Mouse (Mus musculus) urinary bladder, adult 18-20 months (tissue): ENCODE measurements at regions not wholly inside any gene's neighbourhood (a gene's known extent, or its start where the extent isn't known, plus 50 kb on each side); places are given as distances from the start of the nearest gene placed in this dataset.

Source experiments
- DNase-seq, 2 experiments: peaks; one replicate each; pipeline ENCODE4 v3.0.0; 2022; ENCODE audit warnings: low spot score in 2 of 2, mixed read lengths in 2 of 2

DNA sequence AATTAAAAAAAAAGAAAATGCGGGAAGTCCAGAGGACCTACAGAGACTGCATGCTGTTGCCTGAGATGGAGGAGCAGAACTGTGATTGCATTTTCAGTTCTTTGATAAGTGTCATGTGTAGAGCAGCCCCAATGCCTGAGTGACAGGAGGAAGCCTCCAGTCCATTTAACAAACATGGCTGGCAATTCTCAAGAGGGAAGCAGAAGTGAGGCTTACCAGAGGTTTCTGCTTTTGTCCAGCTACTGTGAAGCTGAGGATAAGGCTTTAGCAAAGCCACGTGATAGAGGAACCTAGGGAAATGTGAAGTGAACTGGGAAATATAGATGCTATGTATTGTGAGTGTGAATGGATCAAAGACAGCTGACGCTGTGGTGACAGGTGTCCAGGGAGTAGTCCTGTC is 56.6 kb downstream of the Sucnr1 start:
- no peak for DNase-seq

DNA sequence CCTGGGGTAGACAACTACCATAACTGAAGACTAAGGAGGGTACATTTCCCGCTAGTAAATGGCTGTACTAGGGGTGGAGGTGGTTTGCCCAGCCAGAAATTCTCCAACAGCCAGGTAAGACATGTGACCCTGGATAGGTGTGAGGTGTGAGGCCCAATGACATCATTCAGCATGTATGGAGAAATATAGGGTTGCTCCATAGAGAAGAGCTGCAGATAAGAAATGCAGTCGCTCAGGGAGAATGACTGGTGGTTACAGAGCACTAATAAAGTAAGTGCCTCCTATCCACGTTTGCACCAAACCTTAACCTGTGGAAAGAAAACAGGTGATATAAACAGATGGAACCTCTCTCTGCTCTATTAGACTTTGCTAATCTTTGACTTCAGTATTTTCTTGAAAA is 78.2 kb downstream of the Sucnr1 start:
- DNase-seq = no peak

DNA sequence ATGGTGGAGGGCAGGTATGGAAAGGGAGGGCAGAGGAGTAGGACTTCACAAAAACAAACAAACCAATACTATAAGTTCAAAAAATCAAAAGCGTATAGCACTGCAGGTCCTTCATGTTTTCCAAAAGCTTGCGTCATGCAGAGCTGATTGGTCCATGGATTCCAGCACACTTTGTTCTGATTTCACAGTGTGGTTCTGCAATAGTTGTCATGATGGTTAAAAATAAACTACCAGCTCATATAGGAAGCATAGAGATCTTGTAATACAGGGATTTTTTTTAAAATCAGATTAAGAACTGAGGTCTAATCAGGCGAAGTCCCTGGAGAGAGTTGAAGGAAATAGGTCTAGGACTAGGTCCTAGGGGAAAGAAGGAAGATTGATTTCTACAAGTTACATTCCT is 86.0 kb downstream of the Sucnr1 start:
- no peak for DNase-seq

DNA sequence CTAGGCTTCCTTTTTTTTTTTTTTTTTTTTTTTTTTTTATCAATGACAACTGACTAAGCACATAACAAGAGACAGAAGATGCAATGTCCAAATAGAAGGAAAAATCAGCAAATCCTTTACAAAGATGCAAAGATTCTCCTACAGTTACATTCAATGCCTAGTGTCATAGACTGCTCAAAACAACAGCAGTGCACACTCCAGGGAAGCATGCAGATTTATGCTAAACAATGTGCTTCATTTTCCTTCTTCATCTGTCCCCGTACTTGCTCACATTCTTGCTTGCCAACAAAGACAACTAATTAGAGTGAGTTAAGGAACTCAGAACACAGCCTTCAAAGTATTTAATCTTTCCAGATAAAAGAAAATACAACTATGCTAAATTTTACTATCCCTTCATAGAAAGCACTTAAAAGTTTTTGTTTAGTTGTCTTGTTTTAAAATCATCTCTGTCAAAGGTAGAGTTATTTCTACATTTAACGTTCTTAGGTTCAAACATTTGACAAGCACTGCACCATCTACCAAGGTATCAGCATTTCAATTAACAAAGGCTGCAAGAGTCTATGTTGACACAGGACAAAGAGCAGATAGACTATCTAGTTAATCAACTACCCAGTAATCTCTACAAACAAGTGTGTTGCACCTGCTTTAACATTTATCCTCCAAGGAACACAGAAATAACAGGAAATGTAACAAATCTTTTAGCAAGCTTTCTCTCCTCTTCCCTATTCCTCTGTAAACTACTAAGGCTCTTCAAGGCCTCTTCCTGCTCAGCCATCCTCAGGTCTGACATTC is 86.7 kb downstream of the Sucnr1 start:
- no peak for DNase-seq

DNA sequence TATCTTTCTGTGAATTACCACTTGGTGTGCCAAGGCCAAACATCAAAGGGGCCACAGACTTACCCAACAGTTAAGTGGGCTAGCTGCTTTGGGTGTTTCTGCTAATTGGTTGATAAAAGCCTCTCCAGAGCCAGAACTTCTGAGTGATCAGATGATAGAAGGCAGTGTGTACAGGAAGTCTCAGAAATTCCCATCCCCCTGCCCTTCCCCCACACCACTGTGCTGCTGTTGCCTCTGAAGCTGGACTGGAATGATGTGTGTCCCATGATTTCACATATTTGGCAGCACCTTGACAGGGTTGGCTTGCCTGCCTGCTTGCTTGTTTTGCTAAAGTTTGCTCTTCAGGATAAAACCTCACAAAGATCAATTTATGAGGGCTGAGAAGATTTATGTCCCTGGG is 87.9 kb downstream of the Sucnr1 start:
- no peak for DNase-seq

DNA sequence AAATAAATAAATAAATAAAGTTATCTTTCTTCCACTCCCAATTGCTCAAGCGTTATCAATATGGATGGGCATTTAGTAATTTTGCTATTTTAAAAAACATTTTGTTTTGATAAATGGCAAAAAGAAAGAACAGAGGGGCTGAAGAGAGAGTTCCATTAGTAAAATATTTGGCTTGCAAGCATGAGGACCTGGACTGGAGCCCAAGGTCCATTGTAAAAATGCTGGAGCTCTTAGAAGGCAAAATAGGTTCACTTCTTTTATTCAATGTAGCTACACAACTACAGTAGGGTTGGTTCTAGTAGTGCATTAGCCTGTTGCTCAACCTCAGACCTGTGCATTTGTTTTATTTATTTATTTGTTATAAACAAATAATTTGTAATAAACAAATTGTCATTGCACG is 102.8 kb downstream of the Sucnr1 start:
- DNase-seq = no peak

DNA sequence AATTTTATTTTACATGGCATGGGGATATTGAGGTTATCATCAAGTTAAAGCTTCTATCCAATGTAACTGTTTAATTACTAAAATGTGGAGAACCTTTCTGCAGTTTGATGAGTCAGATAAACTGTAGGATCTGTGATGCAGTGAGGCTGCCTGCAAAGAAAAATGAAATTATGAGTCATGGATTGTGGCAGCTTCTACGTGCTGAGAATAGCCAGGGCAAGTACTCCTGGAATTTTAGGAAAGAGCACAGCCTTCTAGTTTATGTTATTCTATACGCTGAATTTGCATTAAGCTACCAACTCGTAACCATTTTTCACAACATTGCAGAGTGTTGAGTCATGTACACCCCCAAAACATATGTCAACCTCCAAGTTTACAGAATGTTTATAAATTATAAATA is 114.4 kb downstream of the Sucnr1 start:
- DNase-seq = no peak

DNA sequence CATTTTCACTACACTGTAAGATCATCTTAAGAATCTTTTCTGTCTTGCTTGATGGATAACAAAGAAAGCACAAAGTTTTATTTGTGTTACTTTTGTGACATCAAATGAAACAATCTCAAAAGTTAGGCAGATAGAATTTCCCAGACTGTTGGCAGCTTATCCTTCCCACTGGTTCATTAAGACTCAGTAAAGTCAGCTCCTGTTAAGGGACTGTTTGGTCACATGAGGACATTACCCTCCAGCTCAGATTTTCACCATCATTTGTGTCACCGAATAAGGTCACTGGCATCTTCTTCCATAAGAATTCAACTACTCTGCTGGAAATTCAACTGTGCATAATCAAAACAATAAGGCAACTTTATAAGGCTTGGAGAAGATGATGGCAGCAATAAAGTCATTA is 126.3 kb downstream of the Sucnr1 start:
- no peak for DNase-seq

DNA sequence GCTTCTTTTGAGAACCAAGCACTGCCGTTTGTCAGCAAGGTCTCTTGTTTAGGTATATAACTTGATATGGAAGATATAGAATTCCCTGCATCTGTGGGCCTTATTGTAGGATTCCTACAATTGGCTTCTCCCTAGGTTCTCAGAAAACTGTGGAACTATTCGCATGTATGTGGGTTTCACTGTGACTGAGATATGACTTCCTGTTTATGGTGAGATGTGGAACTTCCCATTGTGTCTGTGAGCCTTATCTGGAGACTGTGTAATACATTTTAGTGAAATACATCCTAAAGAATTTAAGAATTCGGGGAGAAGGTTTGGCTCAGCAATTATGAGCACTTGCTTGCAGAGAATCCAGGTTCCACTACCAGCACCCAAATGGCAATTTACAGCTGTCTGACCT is 137.3 kb downstream of the Sucnr1 start:
- no peak for DNase-seq

DNA sequence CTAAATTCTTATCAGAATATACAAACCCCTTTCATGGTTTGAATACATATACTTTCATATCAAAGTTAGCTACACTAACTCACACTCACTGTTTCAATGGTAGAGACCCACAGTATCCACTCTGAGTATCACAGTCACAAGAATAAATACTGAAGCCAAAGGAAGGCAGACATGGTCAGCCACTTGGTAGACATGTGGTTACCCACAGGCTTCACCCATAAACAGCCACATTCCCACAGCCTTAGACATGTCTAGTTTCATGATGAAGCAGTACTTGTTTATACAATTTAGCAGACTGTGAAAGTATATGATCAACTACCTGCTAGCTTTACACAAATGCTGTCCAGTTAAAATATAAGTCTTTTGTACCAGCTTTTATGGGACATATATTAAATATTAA is 159.0 kb downstream of the Sucnr1 start:
- DNase-seq = no peak

DNA sequence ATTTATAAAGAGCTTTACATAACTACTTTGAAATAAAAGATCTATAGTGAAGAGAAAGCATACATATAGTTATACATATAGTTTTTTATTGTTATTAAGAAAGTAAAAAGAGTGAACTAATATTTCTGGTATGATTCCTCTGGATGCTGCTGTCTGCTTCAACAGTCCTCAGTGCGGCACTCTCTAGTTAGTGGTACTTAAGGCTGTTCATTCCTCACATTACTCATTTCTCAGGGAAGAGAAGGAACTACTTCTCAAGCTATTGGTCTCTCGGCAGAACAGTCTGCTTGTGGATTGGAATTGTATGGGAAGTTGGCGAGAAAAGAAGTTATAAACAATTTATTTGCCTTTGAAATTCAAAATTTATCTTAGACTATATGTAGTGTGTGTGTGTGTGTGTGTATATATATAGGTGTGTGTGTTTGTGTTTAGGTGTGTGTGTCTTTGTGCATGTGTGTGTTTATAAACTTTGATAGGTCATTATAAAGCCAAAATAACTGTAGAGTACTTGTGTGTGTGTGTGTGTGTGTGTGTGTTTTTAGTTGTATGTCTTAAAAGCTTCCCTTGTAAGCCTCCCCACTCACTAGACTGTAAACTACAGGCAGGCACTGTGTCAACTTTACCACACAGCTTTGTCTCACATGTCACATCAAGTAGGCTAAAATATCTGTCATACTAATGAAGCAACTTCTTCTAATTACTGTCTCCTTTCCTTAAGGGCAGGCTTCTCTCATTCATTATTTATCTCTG is 185.2 kb downstream of the Sucnr1 start:
- no peak for DNase-seq

DNA sequence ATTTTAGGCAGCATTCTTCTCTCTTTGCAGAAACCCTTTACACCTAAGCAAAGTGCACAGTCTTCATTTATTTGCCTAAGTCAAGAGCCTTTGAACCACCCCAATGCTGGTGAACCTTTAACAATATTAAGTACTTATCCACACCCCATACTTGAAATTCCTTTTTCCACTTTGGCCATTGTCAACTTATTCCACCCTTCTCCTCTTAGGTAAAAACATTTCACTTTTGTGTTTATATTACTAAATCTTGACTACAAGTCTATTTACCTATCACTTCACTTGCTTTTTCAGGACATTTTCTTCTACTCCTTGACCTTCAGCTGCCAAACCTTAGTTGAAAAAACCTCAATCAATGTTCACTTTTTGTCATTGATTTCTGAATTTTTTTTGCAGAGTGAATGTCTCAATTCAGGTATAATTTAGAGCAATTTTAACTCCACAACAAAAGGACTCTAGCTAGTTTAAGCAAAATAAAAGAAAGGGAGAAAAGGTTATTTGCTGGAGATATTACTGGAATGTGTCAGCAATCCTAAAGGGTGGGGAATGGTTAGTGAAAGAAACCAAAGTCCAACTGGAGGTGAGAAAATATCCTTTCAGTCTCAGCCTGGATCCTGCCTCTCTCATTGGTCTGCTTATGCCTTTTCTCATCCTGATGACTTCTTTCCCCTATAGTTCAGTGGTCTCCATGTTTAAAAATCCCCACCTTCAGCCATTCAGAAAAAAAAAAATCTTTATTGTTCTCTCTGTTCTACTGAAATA is 185.9 kb downstream of the Sucnr1 start:
- no peak for DNase-seq

DNA sequence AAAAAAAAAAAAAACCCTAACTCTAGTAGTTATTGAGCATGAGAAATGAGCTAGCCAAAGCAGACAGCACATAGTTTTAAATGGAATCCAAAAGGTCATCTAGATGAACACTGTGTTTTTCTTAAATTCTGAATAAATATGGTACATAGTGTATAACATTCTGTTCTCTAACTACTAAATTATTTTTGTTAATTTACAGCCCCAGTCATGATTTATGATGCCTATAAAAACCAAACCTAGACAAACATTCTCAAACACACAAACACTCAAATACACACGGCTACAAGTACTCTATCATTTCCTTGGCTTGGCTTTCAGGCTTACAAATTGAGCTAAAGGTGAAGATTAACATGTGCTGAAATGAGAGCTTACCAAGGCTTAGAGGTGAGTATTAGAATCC is 188.8 kb downstream of the Sucnr1 start:
- no peak for DNase-seq

DNA sequence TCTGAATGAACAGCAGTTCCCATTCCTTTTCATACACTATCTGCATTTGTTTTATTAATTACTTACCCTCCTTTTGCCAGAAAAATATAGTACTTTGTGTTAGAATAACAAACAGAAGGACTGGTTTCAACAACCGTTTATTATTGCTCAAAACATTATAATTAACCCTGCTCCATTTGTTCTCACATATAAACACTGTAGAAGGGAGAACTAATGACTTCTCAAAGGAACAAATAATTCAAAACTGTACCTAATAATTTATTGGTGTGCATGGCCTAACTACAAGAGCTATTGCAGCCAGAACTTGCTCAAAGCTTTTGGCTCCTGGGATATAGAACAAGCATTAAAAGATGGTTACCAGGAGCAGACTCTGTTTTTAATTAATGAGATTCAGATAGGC is 192.1 kb downstream of the Sucnr1 start:
- DNase-seq = no peak

DNA sequence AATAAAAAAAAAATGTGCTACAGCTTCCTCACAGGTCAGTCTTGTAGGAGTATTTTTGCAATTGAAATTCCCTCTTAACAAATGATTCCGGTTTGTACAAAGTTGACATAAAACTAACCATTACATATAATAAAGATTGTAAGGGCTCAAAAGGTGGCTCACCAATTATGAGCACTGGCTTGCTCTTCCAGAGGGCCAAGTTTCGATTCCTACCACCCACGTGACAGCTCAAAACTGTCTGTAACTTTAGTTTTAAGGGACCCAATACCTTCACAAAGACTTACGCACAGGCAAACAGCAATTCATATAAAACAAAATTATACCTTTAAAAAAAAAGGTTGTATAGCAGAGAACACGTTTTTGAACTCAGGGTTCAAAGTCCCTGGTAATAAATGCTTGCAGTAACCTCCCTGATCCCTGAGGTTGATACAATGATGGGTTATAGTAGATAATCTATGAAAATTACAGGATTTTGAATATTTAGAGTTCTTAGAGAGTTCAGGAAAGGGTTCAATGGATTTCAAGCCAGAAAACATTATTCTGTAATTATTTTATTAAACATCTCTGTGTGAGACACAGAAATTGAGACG is 193.7 kb downstream of the Sucnr1 start:
- DNase-seq = no peak

DNA sequence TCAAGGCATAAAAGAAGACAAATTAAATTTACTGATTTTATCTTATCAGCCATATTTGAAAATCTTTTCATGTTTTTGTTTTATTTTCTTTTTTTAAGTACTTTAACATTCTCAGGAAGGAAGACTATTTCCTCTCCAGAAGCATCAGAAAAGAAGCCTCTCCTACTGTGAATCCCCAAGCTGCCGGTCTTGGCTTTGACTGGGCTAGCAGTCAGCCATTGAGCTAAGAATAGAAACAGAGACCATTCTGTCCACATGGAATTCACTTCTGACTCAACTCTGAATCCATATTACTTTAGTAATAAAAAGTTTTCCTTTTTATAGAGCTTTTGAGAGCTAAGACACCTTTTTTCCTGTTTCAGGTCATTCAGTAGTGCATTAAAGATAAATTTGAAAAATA is 194.8 kb upstream of the Mbnl1 start:
- no peak for DNase-seq

DNA sequence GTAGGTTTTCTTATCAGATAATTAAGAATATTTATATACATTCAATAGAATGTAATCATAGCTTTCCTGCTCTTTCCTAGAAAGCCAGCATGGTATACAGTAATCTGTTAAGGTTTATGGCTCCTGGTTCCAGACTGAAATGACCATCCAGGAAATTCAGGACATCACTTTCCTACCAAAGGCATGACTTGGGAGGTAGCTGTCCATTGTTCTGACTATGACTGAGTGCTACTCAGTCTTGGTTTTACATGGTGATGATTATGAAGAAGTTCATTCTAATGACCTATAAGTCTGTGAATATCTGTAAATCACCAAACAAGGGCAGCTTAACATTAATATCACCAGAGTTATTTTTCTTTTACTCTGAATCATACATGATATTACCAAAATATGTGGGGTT is 191.4 kb upstream of the Mbnl1 start:
- DNase-seq = no peak

DNA sequence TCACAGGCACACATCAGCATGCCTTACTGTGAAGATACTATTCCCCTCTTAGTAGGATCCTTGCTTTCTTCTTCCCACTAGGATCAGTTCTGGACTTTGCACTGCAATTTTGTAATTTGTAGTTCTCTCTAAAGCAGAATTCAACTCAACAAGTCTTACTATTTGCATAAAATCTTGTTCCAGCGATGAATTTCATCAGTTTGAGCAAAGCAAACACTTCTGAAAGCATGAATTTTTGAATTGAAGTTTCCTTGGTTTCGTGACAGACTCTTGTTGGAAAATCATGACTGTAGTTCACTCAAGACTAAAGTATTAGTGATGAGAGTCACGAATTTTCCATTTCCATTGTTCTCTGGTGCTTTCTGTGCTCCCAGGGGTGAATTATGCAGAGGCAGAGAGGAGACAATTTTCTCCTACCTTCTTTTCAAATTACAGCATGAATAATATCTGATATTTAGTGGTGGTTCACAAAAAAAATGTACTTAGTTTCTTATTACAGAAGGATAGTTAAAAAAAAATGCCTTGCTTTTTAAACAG is 190.6 kb upstream of the Mbnl1 start:
- DNase-seq = no peak

DNA sequence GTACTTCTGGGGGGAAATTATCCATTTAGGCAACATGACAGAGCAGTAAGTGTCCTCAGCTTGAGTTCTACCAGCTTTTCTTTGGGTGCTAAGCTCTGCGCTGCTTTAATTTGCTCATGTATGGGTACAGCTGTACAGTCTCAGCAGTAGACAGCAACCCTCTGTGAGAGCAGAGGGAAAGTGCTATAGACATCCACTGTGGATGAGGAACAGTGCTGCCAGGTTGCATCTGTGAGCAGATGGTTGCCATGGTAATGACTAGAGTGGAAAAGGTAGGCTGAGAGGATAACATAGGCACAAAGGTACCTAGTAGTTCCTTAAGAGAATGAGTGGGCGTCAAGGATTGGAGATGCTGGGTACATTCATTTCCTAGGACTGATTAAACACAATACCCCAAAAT is 180.5 kb upstream of the Mbnl1 start:
- DNase-seq = no peak

DNA sequence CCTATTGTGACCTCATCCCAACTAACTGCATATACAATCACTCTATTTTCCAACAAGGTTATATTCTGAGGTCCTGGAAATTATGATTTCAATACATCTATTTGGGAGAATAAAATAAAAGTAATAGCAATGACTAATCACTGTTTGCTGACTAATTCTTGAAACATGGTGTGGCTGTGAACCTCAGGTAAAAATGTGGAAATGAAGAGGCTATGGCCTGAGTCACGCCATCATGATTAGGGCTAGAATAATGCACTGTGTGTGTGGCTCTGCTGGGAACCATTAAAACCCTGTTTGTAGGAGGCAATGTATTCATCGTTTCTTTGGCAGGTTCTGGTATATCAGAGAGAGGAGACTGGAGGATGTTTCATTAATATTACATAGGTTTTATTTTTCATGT is 179.7 kb upstream of the Mbnl1 start:
- no peak for DNase-seq

DNA sequence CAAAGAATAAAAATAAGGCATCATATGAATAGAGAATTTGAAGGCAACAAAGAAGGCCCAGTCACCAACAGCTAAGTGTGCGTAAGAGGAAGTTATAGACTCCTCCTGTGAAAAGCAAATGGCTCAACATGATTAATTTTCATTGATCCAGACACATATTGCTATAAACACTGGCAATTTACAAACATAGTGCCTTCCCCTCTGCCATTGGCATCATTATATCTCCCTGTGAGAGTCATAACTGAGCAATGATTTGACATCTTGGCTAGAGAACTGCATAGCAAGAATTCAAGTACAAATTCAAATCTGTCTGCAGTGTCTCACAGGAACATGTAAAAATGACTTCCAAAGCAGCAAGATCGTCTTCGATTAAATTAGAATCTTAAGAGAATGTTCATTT is 167.2 kb upstream of the Mbnl1 start:
- no peak for DNase-seq

DNA sequence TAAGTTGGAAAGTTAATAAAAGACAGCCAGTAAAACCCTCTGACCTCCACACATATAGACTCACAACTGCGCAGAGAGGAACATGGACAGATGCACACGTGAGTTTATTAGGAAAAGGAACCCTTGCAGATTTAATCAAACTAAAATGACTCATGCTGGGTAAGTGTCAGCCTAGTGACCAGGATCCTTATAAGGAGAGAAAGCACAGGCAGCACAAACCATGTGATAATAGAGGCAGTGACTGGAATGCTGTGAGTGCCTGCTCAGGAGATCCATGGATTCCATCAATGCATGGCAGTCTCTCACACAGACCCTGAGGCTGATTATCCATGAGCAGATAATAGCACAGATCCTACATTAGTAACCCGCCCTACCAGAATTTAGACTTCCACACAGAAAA is 162.2 kb upstream of the Mbnl1 start:
- no peak for DNase-seq
